ENCODE assay signal across 14 mouse cellular contexts in the genomic region with DNA sequence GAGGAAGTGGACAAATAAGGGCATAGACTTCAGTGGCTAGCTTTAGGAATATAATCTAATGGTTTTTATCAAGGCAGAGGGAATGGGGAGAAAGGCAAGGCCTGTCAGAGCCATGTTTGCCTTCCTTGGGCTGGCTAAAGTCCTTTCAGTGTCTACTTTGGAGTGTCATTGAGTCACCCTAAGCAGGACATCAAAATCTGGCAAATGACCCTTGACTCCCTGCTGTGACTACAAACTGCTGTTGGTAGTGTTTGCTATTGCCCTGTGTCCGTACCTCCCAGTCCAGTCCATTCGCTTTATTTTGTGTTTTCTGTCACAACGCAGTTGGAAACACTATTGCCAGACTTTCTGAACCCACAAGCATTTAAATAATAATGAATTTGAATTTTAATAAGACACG.
"Had no signal": no experiment of that assay in that cellular context is flagged by ENCODE, and none has a peak within 500 bp of the region (broad histone marks: within the 10 kb centered on the region; RNA-seq: fewer than 3 reads in every experiment).

No protein-coding gene starts in this region.

- ATAC-seq: intestine, postnatal 0 days had no signal

- DNase-seq: kidney, adult 2 months; kidney, postnatal 36 days; layer of hippocampus, postnatal 36 days; lung, adult 2 months; lung, postnatal 14 days; lung, postnatal 4 days; midbrain, embryonic 14.5 days; thymus, adult 2 months; thymus, postnatal 25 days had no signal

- H3K4me2 ChIP-seq: midbrain, embryonic 11.5 days had no signal

- H3K27ac ChIP-seq: kidney, postnatal 0 days; left cerebral cortex, adult 2 months; stomach, postnatal 0 days had no signal

- H3K4me3 ChIP-seq: left cerebral cortex, adult 2 months had no signal
